Mouse (Mus musculus) testis, adult 2 months (tissue): Measurements from ENCODE around the gene Frat2. TPM values are rescaled to one million over a fixed set of nuclear protein-coding genes. Genes with fewer than 3 reads are reported as not detected.

Experiments used
- H3K27ac ChIP-seq: fragments of 200-500 bp; 2 replicates; pipeline ENCODE4 v1.5.1; 2012; ENCODE audit warnings: low read depth, low read length; ENCODE audit not compliant: control insufficient read depth, insufficient read depth
- H3K27me3 ChIP-seq: fragments of 200-500 bp; 2 replicates; pipeline ENCODE4 v1.6.1; 2012; ENCODE audit warnings: mild to moderate bottlenecking, low read length, moderate library complexity; ENCODE audit not compliant: control insufficient read depth, insufficient read depth
- H3K36me3 ChIP-seq: fragments of 200-500 bp; 2 replicates; pipeline ENCODE4 v1.6.1; 2012; ENCODE audit warnings: mild to moderate bottlenecking, low read length; ENCODE audit not compliant: control insufficient read depth, insufficient read depth
- H3K4me1 ChIP-seq: fragments of 200-500 bp; 2 replicates; pipeline ENCODE4 v1.6.1; 2012; ENCODE audit warnings: low read length; ENCODE audit not compliant: control insufficient read depth, insufficient read depth
- H3K4me3 ChIP-seq: fragments of 200-500 bp; 2 replicates; pipeline ENCODE4 v1.5.1; 2012; ENCODE audit warnings: low read depth, mild to moderate bottlenecking, low read length, moderate library complexity, mixed read lengths; ENCODE audit not compliant: control insufficient read depth
- CTCF ChIP-seq: fragments of 200-500 bp; IDR thresholded peaks from 2 replicates; pipeline ENCODE4 v1.5.1; 2012; ENCODE audit warnings: low read depth, mild to moderate bottlenecking, inconsistent platforms, low read length, moderate library complexity; ENCODE audit not compliant: control insufficient read depth, insufficient read depth, insufficient replicate concordance
- POLR2A ChIP-seq: fragments of 200-500 bp; IDR thresholded peaks from 2 replicates; pipeline ENCODE4 v1.6.1; 2012; ENCODE audit warnings: low read depth, mild to moderate bottlenecking, inconsistent platforms, low read length, moderate library complexity; ENCODE audit not compliant: control insufficient read depth
- polyA plus RNA-seq: library from polyadenylated mRNA; depleted of rRNA; stranded (reverse); fragments of >200 nt; gene quantifications from 2 replicates; pipeline ENCODE4 v1.2.3, GENCODE M21; 2012

Frat2 gene
- polyA plus RNA-seq, 1 experiment, result 47.7 TPM

- Histone ChIP-seq H3K36me3 (no peaks in the 10 kb centered on the region), H3K4me3 (peak within 1 kb of the TSS; percentile 97), H3K27me3 (peaks cover 9% of the 10 kb centered on the region; the same call in 1 of the 2 replicates), H3K27ac (peak within 1 kb of the TSS; percentile 86), H3K4me1 (peaks cover 16% of the 10 kb centered on the region)
- TF ChIP-seq CTCF, result no peak
- peak; percentile 51; the same call in 1 of the 2 replicates for TF ChIP-seq POLR2A
Observed at GRCm38 (mm10) chr19:41829381-41830105, 18.4 kb downstream of the Frat2 start, which contains the start of gene Frat1. Gene Frat1 (plus strand): TSS chr19:41829970.

- peaks cover 9% of the 10 kb centered on the region; the same call in 1 of the 2 replicates for H3K27me3 ChIP-seq
- H3K4me1 ChIP-seq, result peaks cover 16% of the 10 kb centered on the region
- peak overlapping the region; percentile 97 for H3K4me3 ChIP-seq
- no peak for TF ChIP-seq POLR2A
- no peak for TF ChIP-seq CTCF
- no peak overlapping the region for H3K27ac ChIP-seq
- H3K36me3 ChIP-seq, result no peaks in the 10 kb centered on the region
Observed at GRCm38 (mm10) chr19:41828941-41829340, 19.0 kb downstream of the Frat2 start.

- no peaks in the 10 kb centered on the region for H3K36me3 ChIP-seq
- H3K27ac ChIP-seq, result no peak overlapping the region
- peaks cover 15% of the 10 kb centered on the region for H3K4me1 ChIP-seq
- no peak overlapping the region for H3K4me3 ChIP-seq
- TF ChIP-seq CTCF (no peak), POLR2A (no peak)
- H3K27me3 ChIP-seq, result peaks cover 9% of the 10 kb centered on the region; the same call in 1 of the 2 replicates
Observed at GRCm38 (mm10) chr19:41826529-41826928, 21.4 kb downstream of the Frat2 start.

- no peak overlapping the region for H3K27ac ChIP-seq
- TF ChIP-seq CTCF (no peak), POLR2A (no peak)
- no peaks in the 10 kb centered on the region for H3K27me3 ChIP-seq
- H3K36me3 ChIP-seq, result no peaks in the 10 kb centered on the region
- H3K4me1 ChIP-seq, result peaks cover 4% of the 10 kb centered on the region
- H3K4me3 ChIP-seq, result no peak overlapping the region
Observed at GRCm38 (mm10) chr19:41824950-41825349, 23.0 kb downstream of the Frat2 start.

GRCm38 (mm10) chr19:41822589-41822988, 25.3 kb downstream of the Frat2 start:
- Histone ChIP-seq H3K4me1 (no peaks in the 10 kb centered on the region), H3K36me3 (no peaks in the 10 kb centered on the region), H3K4me3 (no peak overlapping the region), H3K27me3 (no peaks in the 10 kb centered on the region), H3K27ac (no peak overlapping the region)
- TF ChIP-seq POLR2A, result no peak
- no peak for TF ChIP-seq CTCF

GRCm38 (mm10) chr19:41821436-41821835, 26.5 kb downstream of the Frat2 start:
- H3K4me1 ChIP-seq, result no peaks in the 10 kb centered on the region; the same call in 1 of the 2 replicates
- no peak overlapping the region for H3K27ac ChIP-seq
- no peaks in the 10 kb centered on the region for H3K27me3 ChIP-seq
- TF ChIP-seq POLR2A (no peak), CTCF (no peak)
- H3K4me3 ChIP-seq, result no peak overlapping the region
- H3K36me3 ChIP-seq, result no peaks in the 10 kb centered on the region

- H3K27ac ChIP-seq, result no peak overlapping the region
- no peak for TF ChIP-seq CTCF
- no peak for TF ChIP-seq POLR2A
- no peak overlapping the region for H3K4me3 ChIP-seq
- no peaks in the 10 kb centered on the region; the same call in 1 of the 2 replicates for H3K4me1 ChIP-seq
- no peaks in the 10 kb centered on the region for H3K36me3 ChIP-seq
- H3K27me3 ChIP-seq, result no peaks in the 10 kb centered on the region
Observed at GRCm38 (mm10) chr19:41818749-41819148, 29.2 kb downstream of the Frat2 start.
